Mouse (Mus musculus): ENCODE results near the gene Adgrg5.

Gene Adgrg5

GRCm38 (mm10) chr8:94967554-94967953 is 44.1 kb downstream of the Adgrg5 start:
- DNase-seq (ENCODE audit: low spot score): no peak

DNA sequence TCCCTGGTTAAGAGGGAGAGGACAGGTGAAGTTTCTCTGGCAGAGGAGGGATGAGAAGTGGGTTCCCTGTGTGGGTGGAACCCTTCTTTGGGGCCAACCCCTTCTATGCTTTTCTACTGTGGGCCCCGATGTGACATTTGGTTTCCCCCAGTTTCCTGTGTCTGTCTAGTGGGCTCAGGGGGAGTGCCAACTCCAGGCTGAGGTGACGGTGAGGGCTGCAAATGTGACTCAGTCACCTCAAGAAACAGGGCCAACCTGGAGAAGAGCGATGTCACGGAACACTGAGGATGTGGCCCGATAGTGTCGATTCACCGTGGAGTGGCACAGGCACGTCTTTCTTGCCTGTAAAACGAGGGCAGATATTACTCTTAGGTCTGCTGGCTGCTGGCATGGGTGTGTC is 49.8 kb downstream of the Adgrg5 start:
- no peak for DNase-seq (ENCODE audit: low spot score)

DNA sequence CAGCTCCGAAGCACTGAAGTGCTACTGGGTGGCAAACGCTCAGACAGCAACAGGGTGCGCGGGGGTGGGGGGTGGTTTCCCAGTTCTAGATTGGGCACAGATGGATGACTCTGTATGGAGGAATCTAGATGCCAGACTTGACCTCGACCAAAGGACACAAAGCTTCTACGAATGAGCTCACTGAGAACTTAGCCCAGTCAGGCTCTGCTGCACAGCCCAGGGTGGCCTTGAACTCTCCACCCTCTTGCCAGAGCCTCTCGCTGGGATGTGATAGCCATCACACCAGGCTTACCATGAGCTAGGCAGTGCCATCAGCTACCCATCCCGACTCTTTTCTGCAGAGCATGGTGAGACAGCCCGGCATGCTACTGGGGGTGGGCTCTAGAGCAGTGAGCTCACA is 50.3 kb downstream of the Adgrg5 start:
- no peak for DNase-seq (ENCODE audit: low spot score)

DNA sequence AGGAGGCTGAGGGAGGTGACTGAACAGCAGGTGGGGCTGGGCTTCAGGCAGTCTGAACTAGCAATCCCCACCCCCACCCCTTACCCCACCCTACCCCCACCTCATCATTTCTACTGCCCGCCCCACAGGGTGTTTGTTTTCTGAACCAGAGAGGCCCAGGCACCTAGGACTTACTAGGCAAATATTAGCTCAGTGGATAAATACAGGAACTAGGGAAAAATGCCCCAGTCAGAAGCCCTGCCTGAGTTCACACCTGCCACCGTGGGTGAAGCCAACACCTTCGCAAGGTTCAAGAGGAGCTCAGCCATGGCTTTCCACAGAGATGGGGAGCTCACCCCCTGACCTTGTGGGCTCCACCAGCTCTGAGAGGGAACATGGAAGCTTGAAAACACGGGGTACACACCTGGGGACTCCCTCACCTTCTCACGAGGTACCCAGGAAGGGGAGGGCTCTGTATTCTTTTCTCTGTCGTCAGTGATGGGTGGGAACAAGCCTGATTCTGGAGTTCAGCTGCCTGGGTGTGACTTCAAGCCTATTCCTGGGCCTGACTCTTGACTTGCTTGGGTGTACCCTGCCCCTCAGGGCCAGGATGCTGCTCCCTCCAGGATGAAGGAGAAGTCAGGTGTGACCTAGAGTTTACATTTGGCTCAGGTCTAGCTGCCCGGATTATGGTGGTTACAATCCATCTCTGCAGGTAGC is 51.1 kb downstream of the Adgrg5 start, which contains the start of gene Adgrg1:
Adgrg1 (plus strand) TSS at position 285 of the 699 bp plus-strand sequence.
- no peak for DNase-seq (ENCODE audit: low spot score)

DNA sequence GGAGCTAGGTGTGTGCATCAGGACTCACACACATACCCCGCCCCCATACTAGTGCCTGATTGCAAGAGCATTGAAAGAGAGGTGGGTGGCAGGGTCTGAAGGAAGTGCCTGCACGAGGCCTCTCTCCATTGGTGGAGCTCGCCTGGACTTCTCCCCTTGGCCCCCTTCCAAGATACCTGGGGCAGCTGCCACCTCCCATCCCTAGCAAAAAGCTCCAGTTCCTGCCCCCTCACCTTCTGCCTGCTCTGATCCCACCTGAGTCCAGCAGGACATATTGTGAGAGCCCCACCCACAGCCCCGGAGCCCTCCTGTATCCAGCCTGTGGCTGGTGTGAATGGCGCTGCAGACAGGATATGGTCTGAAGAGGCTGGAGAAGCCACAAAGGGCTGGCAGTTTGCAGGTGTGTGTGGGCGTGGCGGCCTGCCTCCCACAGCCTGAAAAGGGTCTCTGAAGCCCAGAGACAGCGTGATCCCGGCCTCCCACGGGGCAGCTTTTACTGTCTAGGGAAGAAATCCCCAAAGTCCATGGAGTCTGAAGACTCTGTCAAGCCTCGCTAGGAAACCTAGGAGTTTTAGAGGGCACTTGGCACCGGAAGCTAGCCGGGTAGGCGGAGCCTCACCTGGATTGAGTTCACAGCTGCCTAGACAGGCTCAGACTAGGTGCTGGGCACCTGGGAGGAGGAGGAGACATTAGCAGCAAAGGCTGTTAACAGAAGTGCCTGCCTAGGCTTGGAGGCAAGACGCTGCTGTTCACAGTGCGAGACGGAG is 53.3 kb downstream of the Adgrg5 start:
- DNase-seq (ENCODE audit: low spot score): no peak

GRCm38 (mm10) chr8:94978131-94978530 is 54.6 kb downstream of the Adgrg5 start:
- no peak for DNase-seq (ENCODE audit: low spot score)

- no peak for DNase-seq (ENCODE audit: low spot score)
Observed at GRCm38 (mm10) chr8:94978593-94979319, 55.3 kb downstream of the Adgrg5 start.

GRCm38 (mm10) chr8:94980176-94980575 is 56.7 kb downstream of the Adgrg5 start:
- no peak for DNase-seq (ENCODE audit: low spot score)

DNA sequence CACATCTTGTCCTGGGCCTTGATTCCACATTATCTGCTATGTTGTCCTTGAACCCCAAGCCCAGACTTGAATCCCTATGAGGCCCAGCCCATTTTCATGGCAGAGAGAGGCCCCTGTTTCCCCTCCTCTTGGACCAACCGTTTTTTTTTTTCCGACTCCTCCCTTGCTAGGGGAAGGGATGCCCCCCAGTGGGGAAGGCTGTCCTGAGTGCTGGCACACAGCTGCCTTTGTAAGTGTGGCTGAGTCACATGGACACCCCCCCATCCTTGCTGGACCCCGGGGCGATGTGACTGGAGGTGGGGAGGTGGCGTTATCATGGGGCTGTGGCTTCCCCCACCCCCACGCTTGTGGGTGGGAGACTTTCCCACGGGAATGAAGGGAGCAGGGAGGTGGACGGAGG is 57.5 kb downstream of the Adgrg5 start:
- DNase-seq (ENCODE audit: low spot score): no peak

DNA sequence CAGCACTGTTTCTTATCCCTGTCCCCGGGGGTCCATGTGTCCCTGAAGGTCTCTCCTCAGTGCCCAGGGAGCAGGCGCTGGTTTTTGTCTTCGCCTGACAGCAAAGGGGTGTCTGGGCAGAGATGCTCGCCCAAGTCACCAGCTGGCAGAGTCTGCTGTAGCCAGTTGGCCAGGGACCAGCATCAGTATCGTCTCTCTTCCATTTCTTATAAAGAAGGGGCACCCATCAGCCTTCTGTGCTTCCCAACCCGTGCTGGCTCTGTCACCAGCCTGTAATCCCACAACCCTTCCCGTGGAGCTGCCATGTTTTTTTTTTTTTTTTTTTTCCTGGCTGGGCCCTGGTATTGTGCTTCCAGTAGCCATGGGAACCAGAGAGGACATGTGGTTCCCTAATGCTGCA is 58.4 kb downstream of the Adgrg5 start:
- no peak for DNase-seq (ENCODE audit: low spot score)

DNA sequence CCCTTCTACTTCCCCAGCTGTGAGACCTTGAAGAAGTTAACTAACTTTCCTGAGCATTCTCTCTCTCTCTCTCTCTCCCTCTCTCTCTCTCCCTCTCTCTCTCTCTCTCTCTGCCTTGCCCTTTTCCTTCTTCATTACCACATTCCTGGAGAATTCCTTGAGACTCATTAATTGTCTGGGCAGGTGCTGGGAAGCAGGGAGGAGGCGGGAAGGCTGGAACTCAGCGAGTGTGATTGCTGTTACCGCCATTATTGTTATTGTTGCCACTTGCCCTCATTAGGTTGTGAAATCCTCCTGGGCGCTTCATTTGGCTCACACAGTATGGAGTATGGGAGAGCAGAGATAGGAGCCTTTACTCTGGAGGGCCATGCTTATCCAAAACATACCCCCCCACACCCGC is 59.7 kb downstream of the Adgrg5 start:
- DNase-seq (ENCODE audit: low spot score): no peak

GRCm38 (mm10) chr8:94983881-94984516 is 60.5 kb downstream of the Adgrg5 start:
- peak; percentile 37 for DNase-seq (ENCODE audit: low spot score)

GRCm38 (mm10) chr8:94985023-94985422 is 61.5 kb downstream of the Adgrg5 start:
- no peak for DNase-seq (ENCODE audit: low spot score)

- no peak for DNase-seq (ENCODE audit: low spot score)
Observed at GRCm38 (mm10) chr8:94986676-94987075, 63.2 kb downstream of the Adgrg5 start.

DNA sequence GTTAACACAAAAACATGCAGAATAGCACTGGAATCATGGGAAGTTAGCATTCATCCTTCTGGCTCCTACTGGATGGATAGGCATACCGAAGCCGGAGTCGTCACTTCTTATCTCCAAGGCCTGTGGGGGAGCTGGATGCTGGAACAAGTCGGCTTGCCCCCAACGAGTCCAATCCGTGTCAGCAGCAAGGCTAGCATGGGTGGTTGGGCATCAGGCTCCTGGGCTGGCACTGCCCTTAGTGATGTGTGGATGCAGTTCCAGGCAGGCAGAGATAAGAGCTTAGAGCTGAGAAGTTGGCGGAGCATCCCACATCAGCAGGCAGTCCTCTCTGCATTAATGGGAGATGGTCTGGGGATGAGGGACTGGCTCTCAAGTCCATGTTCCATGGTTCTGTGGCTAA is 64.1 kb downstream of the Adgrg5 start:
- DNase-seq (ENCODE audit: low spot score): no peak

- no peak for DNase-seq (ENCODE audit: low spot score)
Observed at GRCm38 (mm10) chr8:94988619-94989018, 65.1 kb downstream of the Adgrg5 start.

DNA sequence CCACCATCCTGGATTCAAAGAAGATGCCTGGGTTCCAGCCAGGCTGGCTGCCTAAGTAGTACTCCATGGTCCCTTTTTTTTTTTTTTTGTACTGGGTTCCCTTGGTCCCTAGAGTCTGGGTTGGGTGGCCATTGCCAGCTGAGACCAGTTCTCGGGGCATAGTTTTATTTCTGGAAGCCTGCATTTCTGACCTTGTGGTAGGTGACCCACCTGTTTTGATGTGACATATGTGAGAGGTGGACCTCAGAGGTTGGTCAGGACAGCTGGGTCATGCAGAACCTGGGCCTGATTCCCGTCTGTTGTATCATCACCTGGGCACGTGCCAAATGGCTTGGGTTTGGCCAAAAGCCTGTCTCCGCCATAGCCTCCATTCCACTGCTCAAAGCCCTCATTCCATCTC is 66.2 kb downstream of the Adgrg5 start:
- no peak for DNase-seq (ENCODE audit: low spot score)

DNA sequence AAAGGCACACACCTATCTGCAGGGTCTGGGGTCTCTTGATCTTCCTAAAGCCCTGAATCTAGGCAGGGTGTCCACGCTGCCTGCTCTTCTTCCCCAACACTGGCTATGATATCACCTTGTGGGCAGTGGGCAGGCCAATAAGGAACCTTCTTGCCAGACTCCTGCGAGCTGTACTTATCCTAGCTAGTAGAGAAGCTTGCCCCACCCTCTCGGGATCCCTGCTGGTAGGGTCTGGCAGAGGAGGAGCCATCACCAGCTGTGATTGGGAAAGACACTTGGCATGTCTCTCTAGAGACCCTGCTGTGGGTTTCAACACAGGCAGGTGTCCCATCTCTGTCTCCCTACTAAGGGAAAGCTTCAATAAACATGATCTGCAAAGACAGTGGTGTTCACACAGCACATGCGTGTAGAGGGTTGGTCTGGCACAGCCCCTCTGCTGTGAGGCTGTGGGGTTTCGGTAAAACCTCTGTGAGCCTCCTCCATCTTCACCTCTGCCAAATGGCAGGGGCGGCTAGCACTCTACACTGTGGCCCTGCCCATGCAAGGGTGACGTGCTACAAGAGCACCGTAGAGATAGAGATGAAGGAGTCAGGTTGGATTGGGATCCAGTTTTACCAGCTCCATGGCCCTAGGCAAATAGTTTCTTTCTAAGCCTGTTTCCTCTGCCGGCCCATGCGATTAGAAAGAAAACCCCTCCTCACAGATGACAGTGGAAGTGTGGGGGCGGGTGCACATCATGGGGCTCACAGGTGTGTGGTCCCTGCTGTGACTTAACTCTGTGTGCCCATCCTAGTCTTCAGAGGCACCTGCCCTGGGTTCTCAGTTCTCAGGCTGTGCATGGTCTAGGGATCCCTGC is 67.3 kb downstream of the Adgrg5 start:
- no peak for DNase-seq (ENCODE audit: low spot score)

GRCm38 (mm10) chr8:94991454-94991994 is 68.0 kb downstream of the Adgrg5 start:
- DNase-seq (ENCODE audit: low spot score): no peak

- DNase-seq (ENCODE audit: low spot score): no peak
Observed at GRCm38 (mm10) chr8:94992010-94992409, 68.5 kb downstream of the Adgrg5 start.

- DNase-seq (ENCODE audit: low spot score): no peak
Observed at GRCm38 (mm10) chr8:94992534-94992933, 69.0 kb downstream of the Adgrg5 start.

Measured in ovary, postnatal 14 days (tissue).